Mouse (Mus musculus) erythroblast, embryonic 14.5 days (primary cell): ENCODE results near the gene Kdm1b. TPM values are rescaled to one million over a fixed set of nuclear protein-coding genes. Genes with fewer than 3 reads are reported as not detected.

Experiments
- H3K27me3 ChIP-seq: 2 replicates; pipeline ENCODE4 v1.6.1; 2012; ENCODE audit warnings: inconsistent platforms; ENCODE audit not compliant: control insufficient read depth
- H3K36me3 ChIP-seq: 2 replicates; pipeline ENCODE4 v1.6.1; 2012; ENCODE audit warnings: mild to moderate bottlenecking, inconsistent platforms; ENCODE audit not compliant: control insufficient read depth
- H3K4me1 ChIP-seq: 2 replicates; pipeline ENCODE4 v1.6.1; 2012; ENCODE audit warnings: inconsistent platforms; ENCODE audit not compliant: control insufficient read depth
- H3K4me3 ChIP-seq: replicated peaks from 2 replicates; pipeline ENCODE3; 2012; ENCODE audit warnings: moderate library complexity, mild to moderate bottlenecking, inconsistent platforms
- H3K9me3 ChIP-seq: 2 replicates; pipeline ENCODE4 v1.6.1; 2012; ENCODE audit warnings: low read length, inconsistent platforms, mixed read lengths; ENCODE audit not compliant: control insufficient read depth
- GATA1 ChIP-seq: IDR thresholded peaks from 2 replicates; pipeline ENCODE4 v1.6.1; 2012; ENCODE audit warnings: low read length, inconsistent platforms, mixed read lengths
- TAL1 ChIP-seq: IDR thresholded peaks from 3 replicates; pipeline ENCODE4 v1.6.1; 2012; ENCODE audit warnings: low read length, inconsistent platforms, mixed read lengths
- polyA plus RNA-seq: library from polyadenylated mRNA; stranded (reverse); fragments of >175 nt; gene quantifications from 2 replicates; pipeline ENCODE4 v1.2.3, GENCODE M21; 2012

Kdm1b gene
- polyA plus RNA-seq, 1 experiment, result 0.04 TPM

- no peaks in the 10 kb centered on the region for H3K9me3 ChIP-seq
Observed at GRCm38 (mm10) chr13:47020798-47021197, 22.5 kb upstream of the Kdm1b start.

DNA sequence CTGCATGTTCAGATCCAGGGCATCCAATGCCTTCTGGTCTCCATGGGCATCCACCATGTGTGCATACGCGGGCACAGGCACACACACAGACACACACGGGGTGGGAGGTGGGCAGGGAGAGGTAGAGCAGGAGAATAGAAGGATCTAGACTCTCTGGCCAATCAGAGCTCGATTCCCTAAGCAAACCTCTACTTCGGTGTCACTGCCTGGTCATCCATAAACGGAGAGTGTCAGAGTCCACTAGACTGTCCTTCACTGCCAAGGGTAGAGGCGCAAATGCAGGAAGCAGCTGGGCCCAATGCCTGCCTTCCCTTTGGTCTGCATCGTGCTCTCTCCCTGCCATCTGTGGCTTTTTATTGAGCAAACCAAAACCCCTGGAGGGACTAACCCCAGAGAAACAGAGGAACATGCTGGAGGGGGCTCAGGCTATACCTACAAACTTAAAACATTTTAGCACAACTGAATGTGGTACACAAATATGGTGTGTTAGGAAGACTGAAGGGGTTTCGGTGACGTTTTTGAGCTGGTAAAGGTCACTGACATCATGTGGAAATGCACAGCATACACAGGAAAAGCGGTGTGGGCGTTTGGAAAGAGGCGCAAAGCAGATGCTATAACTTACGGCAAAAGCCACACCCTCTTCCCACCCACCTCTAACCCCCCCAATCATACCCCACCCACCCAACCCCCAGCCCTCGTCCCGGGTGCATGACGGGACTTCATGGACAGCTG is 12.8 kb upstream of the Kdm1b start:
- Histone ChIP-seq H3K27me3 (no peaks in the 10 kb centered on the region; the same call in 1 of the 2 replicates), H3K4me1 (no peaks in the 10 kb centered on the region), H3K9me3 (no peaks in the 10 kb centered on the region), H3K4me3 (no peak overlapping the region), H3K36me3 (no peaks in the 10 kb centered on the region; the same call in 1 of the 2 replicates)
- TF ChIP-seq TAL1, result no peak
- no peak for TF ChIP-seq GATA1

More at GRCm38 (mm10) chr13:47020798-47021197, 22.5 kb upstream of the Kdm1b start:
- Histone ChIP-seq H3K4me1 (no peaks in the 10 kb centered on the region), H3K4me3 (no peak overlapping the region), H3K27me3 (no peaks in the 10 kb centered on the region), H3K36me3 (no peaks in the 10 kb centered on the region)
- no peak for TF ChIP-seq GATA1
- TF ChIP-seq TAL1, result no peak

DNA sequence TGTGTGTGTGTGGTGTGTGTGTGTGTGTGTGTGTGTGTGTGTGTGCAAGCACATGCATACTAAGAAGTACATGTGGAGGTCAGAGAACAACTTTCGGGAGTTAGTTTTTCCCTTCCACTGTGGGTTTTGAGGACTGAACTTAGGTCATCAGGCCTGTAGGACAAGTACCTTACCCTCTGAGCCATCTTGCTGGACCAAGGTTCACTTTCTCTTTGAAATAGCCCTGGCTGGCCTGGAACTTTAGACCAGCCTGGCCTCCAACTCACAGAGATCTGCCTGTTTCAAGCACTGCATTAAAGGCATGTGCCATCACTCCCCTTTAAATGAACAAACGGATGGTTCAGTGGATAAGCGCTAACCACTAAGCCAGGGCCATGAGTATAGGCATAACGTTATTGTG is 9.7 kb upstream of the Kdm1b start:
- H3K9me3 ChIP-seq, result no peaks in the 10 kb centered on the region
- no peaks in the 10 kb centered on the region; the same call in 1 of the 2 replicates for H3K36me3 ChIP-seq
- H3K4me1 ChIP-seq, result no peaks in the 10 kb centered on the region
- no peak for TF ChIP-seq TAL1
- no peak for TF ChIP-seq GATA1
- no peak overlapping the region for H3K4me3 ChIP-seq
- H3K27me3 ChIP-seq, result no peaks in the 10 kb centered on the region; the same call in 1 of the 2 replicates

DNA sequence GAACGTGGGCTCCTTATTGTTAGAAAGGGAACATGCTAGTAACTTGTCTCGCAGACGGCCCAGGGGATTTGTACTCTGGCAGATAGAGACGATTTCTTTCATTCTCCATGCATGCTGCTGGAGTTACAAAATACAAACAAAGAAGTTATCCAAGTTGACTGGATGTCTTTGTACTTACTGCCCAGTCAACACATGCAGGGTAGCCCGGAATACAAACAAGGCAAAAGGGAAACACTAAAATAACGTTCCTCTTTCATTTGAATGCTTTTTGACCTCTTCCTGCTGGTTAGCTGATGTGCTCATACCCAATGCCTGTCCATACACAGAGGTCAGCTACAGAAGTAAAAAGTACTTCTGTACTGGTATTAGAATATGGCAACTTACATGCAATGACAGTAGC is 5.4 kb upstream of the Kdm1b start:
- no peak for TF ChIP-seq GATA1
- no peak for TF ChIP-seq TAL1
- Histone ChIP-seq H3K4me3 (no peak overlapping the region), H3K4me1 (peaks cover 11% of the 10 kb centered on the region), H3K27me3 (no peaks in the 10 kb centered on the region; the same call in 1 of the 2 replicates), H3K36me3 (no peaks in the 10 kb centered on the region; the same call in 1 of the 2 replicates), H3K9me3 (no peaks in the 10 kb centered on the region)

- Histone ChIP-seq H3K4me3 (no peak overlapping the region), H3K27me3 (peaks cover 14% of the 10 kb centered on the region), H3K9me3 (0 out of 2 replicates have a peak, but pooled peaks cover 3% of the 10 kb centered on the region), H3K4me1 (peaks cover 28% of the 10 kb centered on the region), H3K36me3 (no peaks in the 10 kb centered on the region; the same call in 1 of the 2 replicates)
- TF ChIP-seq GATA1, result no peak
- no peak for TF ChIP-seq TAL1
Observed at GRCm38 (mm10) chr13:47040061-47040460, 3.2 kb upstream of the Kdm1b start.

GRCm38 (mm10) chr13:47042024-47042633 is 1.2 kb upstream of the Kdm1b start:
- Histone ChIP-seq H3K4me3 (peak overlapping the region; percentile 81), H3K9me3 (0 out of 2 replicates have a peak, but pooled peaks cover 3% of the 10 kb centered on the region), H3K4me1 (peaks cover 28% of the 10 kb centered on the region), H3K27me3 (peaks cover 16% of the 10 kb centered on the region), H3K36me3 (no peaks in the 10 kb centered on the region; the same call in 1 of the 2 replicates)
- TF ChIP-seq TAL1 (no peak), GATA1 (no peak)

DNA sequence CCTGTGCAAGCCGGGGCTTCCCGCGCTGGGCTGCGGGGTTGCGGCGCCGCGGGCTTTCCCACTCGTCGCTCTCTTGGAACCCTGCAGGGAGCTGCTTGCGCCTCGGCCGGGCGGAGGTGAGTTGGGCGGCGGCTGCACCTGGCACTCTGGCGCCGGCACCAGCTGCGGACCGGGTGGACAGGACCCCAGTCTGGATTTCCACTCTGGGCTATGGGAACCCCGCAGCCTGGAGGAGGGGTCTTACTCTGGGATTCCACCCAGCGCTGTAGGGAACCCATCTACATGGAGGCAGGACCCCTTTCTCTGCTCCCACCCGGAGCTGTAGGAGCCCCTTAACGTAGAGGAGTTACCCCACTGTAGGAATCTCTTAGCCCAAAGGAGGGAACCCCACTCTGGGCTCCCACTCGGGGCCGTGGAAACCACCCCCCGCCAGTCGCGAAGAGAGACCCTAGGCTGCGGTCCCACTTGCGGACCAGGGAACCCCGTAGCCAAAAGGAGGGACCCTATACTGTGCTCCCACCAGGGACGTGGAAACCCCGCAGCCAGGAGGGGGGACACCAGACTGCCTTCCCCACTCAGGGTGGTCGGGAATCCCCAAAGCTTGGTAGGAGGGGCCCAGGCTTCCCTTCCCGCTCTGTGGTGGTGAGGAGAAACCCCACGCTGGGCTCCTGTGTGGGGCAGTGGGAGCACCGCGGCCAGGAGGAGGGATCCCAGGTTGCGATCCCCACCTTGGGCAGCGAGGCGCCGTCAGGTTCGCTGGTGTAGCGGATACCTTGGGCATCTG is 726 bp downstream of the Kdm1b start:
- TF ChIP-seq GATA1, result no peak
- no peak for TF ChIP-seq TAL1
- H3K4me3 ChIP-seq, result peak overlapping the region; percentile 81
- peaks cover 28% of the 10 kb centered on the region for H3K4me1 ChIP-seq
- H3K9me3 ChIP-seq, result 0 out of 2 replicates have a peak, but pooled peaks cover 3% of the 10 kb centered on the region
- H3K27me3 ChIP-seq, result peaks cover 16% of the 10 kb centered on the region
- H3K36me3 ChIP-seq, result peaks cover 5% of the 10 kb centered on the region

DNA sequence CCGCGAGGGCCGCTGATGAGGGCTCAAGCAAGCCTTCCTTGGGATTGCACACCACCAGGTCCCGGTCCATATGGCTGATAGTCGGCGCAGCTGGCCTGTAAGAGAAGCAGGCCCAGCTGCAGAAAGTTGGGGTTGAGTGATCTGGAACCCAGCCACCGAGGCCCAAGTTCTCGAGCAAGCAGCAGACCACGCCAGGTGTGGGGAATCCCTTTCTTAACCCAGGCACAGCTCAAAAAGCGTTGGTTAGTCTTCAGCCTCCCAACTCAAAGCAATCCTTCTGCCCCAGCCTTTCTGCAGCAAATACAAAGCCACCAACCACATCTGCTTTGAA is 1.3 kb downstream of the Kdm1b start, which contains the start of gene Tpmt:
Gene Tpmt (minus strand): TSS at position 121 of the 331 bp plus-strand sequence.
- 0 out of 2 replicates have a peak, but pooled peaks cover 3% of the 10 kb centered on the region for H3K9me3 ChIP-seq
- TF ChIP-seq GATA1, result no peak
- TF ChIP-seq TAL1, result no peak
- peaks cover 16% of the 10 kb centered on the region for H3K27me3 ChIP-seq
- peak within 1 kb of the TSS; percentile 81 for H3K4me3 ChIP-seq
- H3K4me1 ChIP-seq, result peaks cover 28% of the 10 kb centered on the region
- H3K36me3 ChIP-seq, result peaks cover 9% of the 10 kb centered on the region

DNA sequence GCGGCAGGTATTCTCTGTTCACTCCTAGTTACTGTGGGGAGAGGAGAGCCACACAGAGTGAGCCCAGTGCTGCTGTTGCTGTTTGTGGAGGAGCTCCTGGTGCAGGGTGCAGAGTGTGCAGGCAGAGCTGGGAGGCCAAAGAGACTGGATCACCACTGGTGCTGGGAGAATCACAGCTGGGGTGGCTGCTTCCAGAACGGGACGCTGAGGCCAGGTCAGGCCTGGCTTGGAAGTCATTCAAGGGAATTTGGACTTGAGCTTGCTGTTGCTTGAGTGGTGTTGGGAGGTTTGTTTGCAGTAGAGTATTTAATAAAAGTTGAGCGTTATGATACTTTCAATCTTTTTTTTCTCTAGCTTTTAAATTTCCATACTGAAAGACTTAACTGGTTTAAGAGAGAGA is 4.7 kb downstream of the Kdm1b start:
- H3K36me3 ChIP-seq, result peaks cover 22% of the 10 kb centered on the region
- peaks cover 16% of the 10 kb centered on the region for H3K27me3 ChIP-seq
- H3K9me3 ChIP-seq, result 0 out of 2 replicates have a peak, but pooled peaks cover 3% of the 10 kb centered on the region
- no peak for TF ChIP-seq TAL1
- no peak for TF ChIP-seq GATA1
- H3K4me3 ChIP-seq, result no peak overlapping the region
- H3K4me1 ChIP-seq, result peaks cover 19% of the 10 kb centered on the region
